Mouse (Mus musculus): ENCODE results near the gene Zfp622.

Gene Zfp622

DNA sequence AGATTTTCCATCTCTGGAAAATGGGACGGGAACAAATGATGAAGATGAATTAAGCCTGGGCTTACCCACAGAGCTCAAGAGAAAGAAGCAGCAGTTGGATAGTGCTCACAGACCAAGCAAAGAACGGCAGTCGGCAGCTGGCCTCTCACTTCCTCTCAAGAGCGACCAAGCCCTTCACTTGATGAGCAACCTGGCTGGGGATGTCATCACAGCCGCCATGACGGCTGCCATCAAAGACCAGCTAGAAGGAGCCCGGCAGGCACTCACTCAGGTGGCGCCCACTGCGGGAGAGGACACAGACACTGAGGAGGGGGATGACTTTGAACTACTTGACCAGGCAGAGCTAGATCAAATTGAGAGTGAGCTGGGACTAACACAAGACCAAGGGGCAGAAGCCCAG lies 12.6 kb upstream of the Zfp622 start:
- 95% methylated on average over 9 of the region's 9 CpGs for WGBS

DNA sequence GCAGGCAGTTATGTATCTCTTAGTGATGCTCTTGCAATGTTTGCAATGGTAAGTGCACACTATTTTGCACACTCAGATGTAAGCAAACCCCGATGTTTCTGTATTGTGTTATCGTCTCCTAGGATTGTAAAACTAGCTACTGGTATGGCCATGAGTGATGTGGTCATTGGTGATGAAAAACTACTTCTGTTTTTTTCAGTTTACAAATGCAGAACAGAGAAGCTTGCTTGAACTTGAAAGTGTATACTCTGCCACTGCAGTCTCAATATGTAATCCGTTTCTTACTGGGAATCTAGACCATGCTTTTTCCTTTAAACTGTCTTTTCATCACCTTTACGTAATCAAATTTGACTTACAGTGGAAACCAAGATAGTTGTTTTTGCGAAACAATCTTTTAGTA lies 11.4 kb upstream of the Zfp622 start:
- WGBS = 92% methylated on average over 5 of the region's 5 CpGs

DNA sequence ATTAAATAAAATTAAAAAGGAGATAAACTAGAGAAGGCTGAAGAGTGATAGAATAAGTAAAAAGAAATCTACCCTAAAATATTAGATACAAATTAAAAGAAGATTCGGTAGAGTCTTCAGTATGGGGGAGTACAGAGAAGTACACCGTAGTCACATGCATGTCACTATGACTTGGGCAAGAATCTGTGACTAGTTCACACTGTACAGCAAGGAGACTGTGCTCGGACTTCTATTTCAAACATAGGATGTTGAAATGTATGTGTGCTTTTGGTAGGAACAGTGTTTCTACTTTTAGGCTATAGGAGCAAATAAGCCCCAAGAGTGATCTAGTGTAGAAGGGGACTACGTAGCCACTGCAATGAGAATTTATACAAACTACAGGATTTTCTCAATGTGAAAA lies 9.8 kb upstream of the Zfp622 start:
- WGBS = 89% methylated on average over 4 of the region's 4 CpGs

- 90% methylated on average over 6 of the region's 6 CpGs for WGBS
Observed at GRCm38 (mm10) chr15:25975810-25976209, 8.4 kb upstream of the Zfp622 start.

DNA sequence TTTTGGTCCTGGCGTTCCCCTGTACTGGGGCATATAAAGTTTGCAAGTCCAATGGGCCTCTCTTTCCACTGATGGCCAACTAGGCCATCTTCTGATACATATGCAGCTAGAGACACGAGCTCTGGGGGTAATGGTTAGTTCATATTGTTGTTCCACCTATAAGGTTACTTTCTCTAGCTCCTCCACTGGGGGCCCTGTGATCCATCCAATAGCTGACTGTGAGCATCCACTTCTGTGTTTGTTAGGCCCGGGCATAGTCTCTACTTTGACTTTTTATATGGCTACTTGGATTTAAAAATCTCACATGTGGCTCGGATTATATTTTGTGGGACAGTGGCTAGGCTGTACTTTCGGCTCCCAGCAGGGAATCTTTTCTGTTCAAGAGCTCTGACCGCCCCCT lies 552 bp upstream of the Zfp622 start:
- 16% methylated on average over 6 of the region's 6 CpGs for WGBS

- WGBS = under 1% methylated on average over 71 of the region's 71 CpGs
Observed at GRCm38 (mm10) chr15:25984734-25985492, 747 bp downstream of the Zfp622 start.

- whole genome bisulfite sequencing = 56% methylated on average over 8 of the region's 8 CpGs
Observed at GRCm38 (mm10) chr15:25992992-25993727, 9.0 kb downstream of the Zfp622 start.

DNA sequence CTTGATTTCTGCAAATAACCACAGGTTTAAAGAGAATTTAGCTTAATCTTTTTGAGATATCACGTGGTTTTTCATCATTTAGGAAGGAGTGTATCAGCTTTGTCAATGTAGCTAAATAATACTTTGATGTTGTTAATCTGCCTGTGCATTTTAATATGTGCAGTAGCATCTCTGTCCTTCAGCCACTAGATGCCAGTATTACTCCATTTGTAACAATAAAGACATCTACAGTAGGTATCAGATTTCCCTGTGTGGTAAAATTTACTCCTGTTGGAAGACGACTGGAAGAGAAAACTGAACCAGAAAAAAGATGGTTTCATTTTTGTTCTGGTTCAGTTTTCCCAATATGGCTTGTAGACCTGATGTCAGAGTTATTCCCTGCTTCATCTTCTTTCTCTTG lies 11.4 kb downstream of the Zfp622 start:
- 33% methylated on average over 2 of the region's 2 CpGs for WGBS

DNA sequence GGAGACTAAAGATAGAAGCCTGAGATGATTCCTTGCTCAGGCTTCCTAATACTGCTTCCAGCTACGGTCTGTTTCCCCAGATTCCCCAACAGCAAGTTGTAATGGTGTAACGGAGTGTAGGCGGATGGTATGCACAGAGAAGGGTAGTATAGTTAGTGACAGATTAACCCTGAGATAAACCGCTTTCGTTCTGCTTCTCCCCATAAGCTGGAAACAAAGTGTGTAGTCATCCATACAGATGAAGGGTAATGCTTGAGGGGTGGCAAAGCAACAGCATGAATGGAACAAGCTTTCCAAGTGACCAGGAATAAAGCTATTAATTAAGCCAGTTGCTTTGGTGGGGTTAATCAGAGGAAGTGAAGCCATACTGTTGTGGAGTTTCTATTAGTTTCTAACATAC lies 15.4 kb downstream of the Zfp622 start:
- WGBS = 35% methylated on average over 5 of the region's 5 CpGs

GRCm38 (mm10) chr15:26008621-26009020 lies 24.5 kb downstream of the Zfp622 start:
- 89% methylated on average over 3 of the region's 3 CpGs for WGBS

GRCm38 (mm10) chr15:26012891-26013290 lies 28.7 kb downstream of the Zfp622 start:
- WGBS = 63% methylated on average over 4 of the region's 4 CpGs

DNA sequence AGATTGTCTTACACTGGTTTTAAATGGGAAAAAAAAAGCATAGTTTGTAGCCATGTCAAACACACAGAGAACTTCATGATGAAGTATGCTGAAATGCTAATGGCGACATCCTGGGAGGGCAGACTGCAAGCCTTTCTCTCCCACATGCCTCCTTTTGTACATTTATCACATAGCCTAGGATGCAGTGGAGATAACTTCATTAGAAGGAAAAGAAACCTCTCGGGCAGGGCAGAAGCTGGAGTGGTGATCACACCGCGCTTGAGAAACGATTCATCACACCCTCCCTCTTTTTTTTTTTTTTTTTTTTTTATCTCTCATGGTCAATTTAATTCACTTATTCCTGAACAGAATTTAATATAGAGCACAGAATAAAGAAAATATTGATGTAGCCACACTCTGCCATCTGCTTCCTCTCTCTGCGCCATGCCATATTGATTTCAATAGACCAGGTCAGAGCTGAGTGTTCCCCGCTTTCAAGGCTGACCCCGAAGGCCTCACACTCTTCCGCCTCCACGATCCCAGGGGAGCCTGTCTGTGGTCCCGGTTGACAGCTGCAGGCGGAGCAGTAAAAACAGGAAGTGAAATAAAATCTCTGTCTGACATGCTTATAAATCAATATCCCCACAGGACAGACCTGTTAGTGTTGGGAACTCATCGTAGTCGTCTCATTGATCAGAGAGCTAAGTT lies 32.0 kb downstream of the Zfp622 start:
- WGBS = 70% methylated on average over 14 of the region's 14 CpGs

DNA sequence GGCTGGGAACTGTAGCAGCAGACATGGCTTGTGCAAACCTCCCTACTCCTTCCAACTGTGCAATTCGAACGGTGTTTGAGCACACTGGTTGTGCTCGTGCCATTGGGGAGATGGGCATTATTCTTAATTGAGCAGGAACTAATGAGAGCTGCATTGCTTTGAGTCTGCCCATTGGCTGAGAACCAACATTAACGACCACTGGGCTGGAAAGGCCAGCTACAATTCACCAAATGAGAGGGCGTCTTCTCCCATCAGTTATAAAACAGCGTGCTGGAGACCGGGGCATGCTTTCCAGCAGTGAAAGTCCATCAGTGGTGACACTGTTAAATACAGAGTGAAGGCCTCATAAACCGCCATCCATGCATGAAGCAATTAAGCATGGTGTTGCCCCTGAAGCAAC lies 37.6 kb downstream of the Zfp622 start:
- 63% methylated on average over 8 of the region's 8 CpGs for WGBS

DNA sequence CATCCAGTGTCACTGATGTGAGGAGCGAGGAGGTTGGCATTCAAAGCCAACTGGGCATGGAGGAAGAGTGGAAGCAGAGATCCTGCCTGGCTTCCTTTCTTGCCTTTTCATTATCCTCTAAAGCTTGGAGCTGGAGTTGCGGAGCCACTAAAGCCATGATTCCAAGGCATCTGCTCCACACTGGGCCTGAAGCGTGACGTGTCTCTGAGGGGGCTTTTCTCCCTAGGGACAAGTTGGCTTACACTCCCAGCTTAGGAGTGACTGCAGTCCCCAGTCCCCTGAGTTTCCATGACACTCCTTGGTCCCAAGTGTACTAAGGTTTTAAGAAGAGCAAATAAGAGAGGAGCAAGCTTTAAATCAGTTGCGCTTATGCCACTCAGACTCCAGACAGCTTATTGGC lies 38.5 kb downstream of the Zfp622 start:
- WGBS = 75% methylated on average over 5 of the region's 5 CpGs

DNA sequence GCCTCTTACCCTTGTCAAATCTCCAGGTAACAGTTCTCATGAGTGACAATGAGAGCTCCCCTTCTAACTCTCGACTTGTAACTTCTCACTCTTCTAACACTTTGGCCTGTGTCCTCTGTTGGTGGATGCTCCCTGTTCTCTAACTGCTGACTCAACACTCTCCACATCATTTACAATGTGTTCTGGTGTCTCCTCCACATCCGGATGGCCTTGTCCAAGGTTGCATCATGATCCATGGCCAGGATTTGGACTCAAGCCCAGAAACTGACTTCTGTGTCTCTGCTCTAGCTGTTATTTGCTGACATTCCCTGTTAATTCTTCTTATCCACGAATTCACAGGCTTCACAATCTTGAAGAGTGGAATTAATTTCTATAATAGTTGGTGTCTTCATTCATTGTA lies 47.5 kb downstream of the Zfp622 start:
- WGBS = 65% methylated on average over 3 of the region's 3 CpGs

DNA sequence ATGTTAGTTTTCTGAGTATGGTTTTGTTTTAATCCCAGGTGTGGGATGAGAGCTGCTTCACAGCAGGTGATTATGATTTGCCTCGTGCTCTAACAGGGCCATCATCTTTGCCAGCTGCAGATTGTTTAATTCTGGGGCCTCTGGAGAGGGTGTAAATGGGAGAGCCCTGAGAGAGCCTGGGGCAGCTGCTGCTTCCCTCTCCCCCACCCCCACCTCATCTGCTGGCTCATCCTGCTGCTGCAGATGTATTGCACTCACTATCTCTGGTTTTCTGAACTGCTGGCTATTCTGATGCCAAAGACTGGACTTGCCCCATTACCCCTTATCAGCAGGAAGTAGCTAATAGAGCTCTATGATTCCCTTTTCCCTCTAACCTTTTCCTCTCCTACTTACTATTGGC lies 56.4 kb downstream of the Zfp622 start:
- 12% methylated on average over 1 of the region's 1 CpGs for WGBS

GRCm38 (mm10) chr15:26041196-26041947 lies 57.2 kb downstream of the Zfp622 start:
- 73% methylated on average over 2 of the region's 2 CpGs for WGBS

Data from cerebral cortex, adult 2 months (tissue).